Mouse (Mus musculus) fibroblast of lung, adult 2 months (primary cell): ENCODE data around the gene Fezf2.

ENCODE experiments used
- DNase-seq: peaks from one replicate; pipeline ENCODE4 v3.0.0-alpha.2; 2011; ENCODE audit warnings: low read depth

The Fezf2 gene

GRCm38 (mm10) chr14:12348089-12348488, at the start of gene Fezf2:
TSS of gene Fezf2 (minus strand) at chr14:12348189.
- DNase-seq: no peak

- no peak for DNase-seq
Observed at GRCm38 (mm10) chr14:12397561-12397960, 49.6 kb upstream of the Fezf2 start.

- no peak for DNase-seq
Observed at GRCm38 (mm10) chr14:12394318-12394717, 46.3 kb upstream of the Fezf2 start.

GRCm38 (mm10) chr14:12393271-12393861, 45.4 kb upstream of the Fezf2 start:
- no peak for DNase-seq

- DNase-seq: no peak
Observed at GRCm38 (mm10) chr14:12391167-12391566, 43.2 kb upstream of the Fezf2 start.

GRCm38 (mm10) chr14:12388806-12389436, 40.9 kb upstream of the Fezf2 start:
- DNase-seq: no peak

- no peak for DNase-seq
Observed at GRCm38 (mm10) chr14:12388192-12388795, 40.3 kb upstream of the Fezf2 start.

GRCm38 (mm10) chr14:12387176-12387575, 39.2 kb upstream of the Fezf2 start:
- DNase-seq: no peak

GRCm38 (mm10) chr14:12377883-12378282, 29.9 kb upstream of the Fezf2 start:
- no peak for DNase-seq

GRCm38 (mm10) chr14:12377289-12377688, 29.3 kb upstream of the Fezf2 start:
- DNase-seq: no peak

- no peak for DNase-seq
Observed at GRCm38 (mm10) chr14:12375451-12375850, 27.5 kb upstream of the Fezf2 start.

GRCm38 (mm10) chr14:12350271-12350916, 2.4 kb upstream of the Fezf2 start:
- DNase-seq: no peak

- no peak for DNase-seq
Observed at GRCm38 (mm10) chr14:12349334-12350090, 1.5 kb upstream of the Fezf2 start.

- no peak for DNase-seq
Observed at GRCm38 (mm10) chr14:12346865-12347600, 956 bp downstream of the Fezf2 start.

- no peak for DNase-seq
Observed at GRCm38 (mm10) chr14:12346011-12346864, 1.8 kb downstream of the Fezf2 start.

GRCm38 (mm10) chr14:12345241-12345921, 2.6 kb downstream of the Fezf2 start:
- no peak for DNase-seq

GRCm38 (mm10) chr14:12344746-12345240, 3.2 kb downstream of the Fezf2 start:
- no peak for DNase-seq

- no peak for DNase-seq
Observed at GRCm38 (mm10) chr14:12344061-12344745, 3.8 kb downstream of the Fezf2 start.

GRCm38 (mm10) chr14:12343451-12343941, 4.5 kb downstream of the Fezf2 start:
- DNase-seq: no peak
